Mouse (Mus musculus): ENCODE measurements around the gene Igtp.

DNA sequence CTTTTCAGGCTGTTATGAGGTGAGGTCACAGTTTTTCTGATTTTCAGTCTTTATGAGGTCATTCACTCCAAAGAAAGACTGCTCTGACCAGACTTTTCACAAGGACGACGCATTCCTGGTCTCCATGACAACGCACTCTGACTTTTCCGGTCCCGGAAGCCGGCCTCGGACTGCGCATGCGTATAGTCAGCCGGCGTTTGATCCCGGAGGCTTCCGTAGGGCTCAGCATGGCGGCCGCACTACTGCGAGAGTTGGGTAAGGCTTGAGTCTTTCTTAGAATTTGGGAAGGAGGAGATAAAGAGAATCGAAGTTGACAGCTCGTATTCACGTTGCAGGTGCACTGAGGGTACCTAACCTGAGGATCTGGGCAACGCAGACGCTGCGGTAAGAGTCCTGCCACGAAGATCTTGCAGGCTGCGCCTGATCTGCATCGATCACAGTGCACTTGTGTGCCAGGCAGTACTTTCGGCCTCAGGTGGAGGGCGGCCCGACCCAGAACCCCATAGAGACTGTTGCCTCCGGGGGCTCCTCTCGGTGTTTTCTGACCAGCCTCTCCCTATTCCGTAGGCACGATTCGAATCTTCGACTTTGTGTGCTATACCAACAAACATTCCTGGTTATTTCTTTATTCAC is 27.8 kb upstream of the Igtp start, which contains the start of gene Mrpl22:
- TF ChIP-seq CTCF (conservative IDR thresholded peaks at IDR 0.05; ENCODE audit: insufficient read depth, insufficient read length, low read depth, low read length) = no peak
- peak; percentile 43 for TF ChIP-seq POLR2A (IDR thresholded peaks at IDR 0.05; ENCODE audit: low read depth, low read length)
